Mouse (Mus musculus) C2C12 (cell line): ENCODE measurements around the gene Rpl35a.

Experiments
- CEBPB ChIP-seq: IDR thresholded peaks from one replicate; pipeline ENCODE4 v1.6.1; 2011; ENCODE audit warnings: low read depth, mild to moderate bottlenecking, control low read depth, moderate library complexity
- CTCF ChIP-seq: IDR thresholded peaks from one replicate; pipeline ENCODE4 v1.5.1; 2011; ENCODE audit not compliant: control insufficient read depth, insufficient read depth, insufficient read length
- FOSL1 ChIP-seq: IDR thresholded peaks from one replicate; pipeline ENCODE4 v1.8.0; 2011; ENCODE audit warnings: mild to moderate bottlenecking, low read length; ENCODE audit not compliant: poor library complexity, insufficient read depth, severe bottlenecking
- MAX ChIP-seq: IDR thresholded peaks from one replicate; pipeline ENCODE4 v1.6.1; 2011; ENCODE audit warnings: mild to moderate bottlenecking, control low read depth
- MYOD1 ChIP-seq: IDR thresholded peaks from one replicate; pipeline ENCODE4 v1.6.1; 2011; ENCODE audit warnings: low read depth; ENCODE audit not compliant: control insufficient read depth, insufficient read length
- MYOG ChIP-seq: IDR thresholded peaks from one replicate; pipeline ENCODE4 v1.6.1; 2011; ENCODE audit not compliant: control insufficient read depth, insufficient read length; ENCODE audit errors: extremely low read depth
- USF1 ChIP-seq: IDR thresholded peaks from one replicate; pipeline ENCODE4 v1.6.1; 2011; ENCODE audit warnings: low read depth, mild to moderate bottlenecking, control low read depth, moderate library complexity

- no peak for TF ChIP-seq CTCF
- TF ChIP-seq MAX: no peak
- TF ChIP-seq CEBPB: no peak
- TF ChIP-seq MYOG: no peak
- TF ChIP-seq MYOD1: no peak
- TF ChIP-seq USF1: no peak
- no peak for TF ChIP-seq FOSL1
Observed at GRCm38 (mm10) chr16:33070928-33071327, 14.7 kb downstream of the Rpl35a start.
